Mouse (Mus musculus) heart, embryonic 11.5 days (tissue): ENCODE results near the gene Cpt1a. TPM values are rescaled to one million over a fixed set of nuclear protein-coding genes. Genes with fewer than 3 reads are reported as not detected.

ENCODE experiments used
- ATAC-seq: fragments of 200-750 bp; cut with Nextera tagmentation; replicated peaks from 2 replicates; pipeline ENCODE4 v1.8.0; 2017; ENCODE audit warnings: moderate library complexity; ENCODE audit not compliant: insufficient number of reproducible peaks, low FRiP score, low TSS enrichment
- H3K27ac ChIP-seq: fragments of 300-500 bp; sonication (generic); 2 replicates; pipeline ENCODE4 v1.5.1; 2014; ENCODE audit warnings: mild to moderate bottlenecking, low read depth, low read length
- H3K27me3 ChIP-seq: fragments of 300-500 bp; sonication (generic); 2 replicates; pipeline ENCODE4 v1.6.1; 2014; ENCODE audit warnings: mild to moderate bottlenecking, low read length, mixed read lengths; ENCODE audit not compliant: control insufficient read depth, insufficient read depth
- H3K36me3 ChIP-seq: fragments of 300-500 bp; sonication (generic); 2 replicates; pipeline ENCODE4 v1.6.1; 2014; ENCODE audit warnings: mild to moderate bottlenecking, low read length, moderate library complexity, mixed read lengths; ENCODE audit not compliant: control insufficient read depth, insufficient read depth
- H3K4me1 ChIP-seq: fragments of 300-500 bp; sonication (generic); 2 replicates; pipeline ENCODE4 v1.6.1; 2014; ENCODE audit warnings: low read length; ENCODE audit not compliant: control insufficient read depth, insufficient read depth
- H3K4me2 ChIP-seq: fragments of 300-500 bp; sonication (generic); 2 replicates; pipeline ENCODE4 v1.6.1; 2014; ENCODE audit warnings: mild to moderate bottlenecking, moderate library complexity
- H3K4me3 ChIP-seq: fragments of 300-500 bp; sonication (generic); 2 replicates; pipeline ENCODE4 v1.5.1; 2014; ENCODE audit warnings: low read depth, low read length
- H3K9ac ChIP-seq: fragments of 300-500 bp; sonication (generic); 2 replicates; pipeline ENCODE4 v1.6.1; 2014; ENCODE audit warnings: mild to moderate bottlenecking, low read depth, low read length, moderate library complexity
- H3K9me3 ChIP-seq: fragments of 300-500 bp; sonication (generic); replicated peaks from 2 replicates; pipeline ENCODE4 v1.6.1; 2016; ENCODE audit warnings: low read length; ENCODE audit not compliant: control insufficient read depth
- WGBS: fragments of 180-500 bp; shearing (Covaris S2); extraction: QIAGEN DNeasy Blood & Tissue Kit; methylation state at CpG from one replicate; pipeline ENCODE4 v1.1.7; 2014; ENCODE audit not compliant: insufficient replicate concordance; 5-methylcytosine and 5-hydroxymethylcytosine counted together
- polyA plus RNA-seq: library from polyadenylated mRNA; unstranded; fragments of >200 nt; fragmentation: Nextera tagmentation; extraction: Ambion mirVana; gene quantifications from 2 replicates; pipeline ENCODE4 v1.2.1, GENCODE M21; 2014

Cpt1a gene
- polyA plus RNA-seq, 1 experiment from 2014 or later, result 14.3 TPM

GRCm38 (mm10) chr19:3373380-3373779 is 51.2 kb downstream of the Cpt1a start:
- Histone ChIP-seq H3K36me3 (no peaks in the 10 kb centered on the region), H3K4me3 (no peak overlapping the region), H3K27me3 (no peaks in the 10 kb centered on the region), H3K27ac (no peak overlapping the region), H3K9me3 (no peaks in the 10 kb centered on the region), H3K9ac (no peak overlapping the region), H3K4me2 (no peak overlapping the region), H3K4me1 (no peaks in the 10 kb centered on the region)
- no peak for ATAC-seq
- WGBS, result 62% methylated on average over 12 of the region's 12 CpGs

GRCm38 (mm10) chr19:3374028-3374427 is 51.9 kb downstream of the Cpt1a start:
- ATAC-seq, result no peak
- whole genome bisulfite sequencing, result 40% methylated on average over 2 of the region's 2 CpGs
- Histone ChIP-seq H3K9me3 (no peaks in the 10 kb centered on the region), H3K9ac (no peak overlapping the region), H3K27ac (no peak overlapping the region), H3K4me3 (no peak overlapping the region), H3K4me2 (no peak overlapping the region), H3K4me1 (no peaks in the 10 kb centered on the region), H3K27me3 (no peaks in the 10 kb centered on the region), H3K36me3 (no peaks in the 10 kb centered on the region)

- Histone ChIP-seq H3K4me2 (no peak overlapping the region), H3K4me3 (no peak overlapping the region), H3K36me3 (0 out of 2 replicates have a peak, but pooled peaks cover 3% of the 10 kb centered on the region), H3K27ac (no peak overlapping the region), H3K9ac (no peak overlapping the region), H3K4me1 (no peaks in the 10 kb centered on the region), H3K9me3 (no peaks in the 10 kb centered on the region), H3K27me3 (no peaks in the 10 kb centered on the region)
- no peak for ATAC-seq
- WGBS, result 64% methylated on average over 7 of the region's 7 CpGs
These were observed 53.9 kb downstream of the Cpt1a start for GRCm38 (mm10) chr19:3375945-3376495.

GRCm38 (mm10) chr19:3376966-3377715 is 55.0 kb downstream of the Cpt1a start:
- Histone ChIP-seq H3K27me3 (no peaks in the 10 kb centered on the region), H3K4me1 (no peaks in the 10 kb centered on the region), H3K4me3 (no peak overlapping the region), H3K4me2 (no peak overlapping the region), H3K36me3 (peaks cover 8% of the 10 kb centered on the region; the same call in 1 of the 2 replicates), H3K9ac (no peak overlapping the region), H3K9me3 (no peaks in the 10 kb centered on the region), H3K27ac (no peak overlapping the region)
- ATAC-seq, result no peak
- WGBS, result 29% methylated on average over 4 of the region's 4 CpGs

- no peaks in the 10 kb centered on the region for H3K9me3 ChIP-seq
- H3K4me3 ChIP-seq, result no peak overlapping the region
- H3K4me1 ChIP-seq, result no peaks in the 10 kb centered on the region
- H3K4me2 ChIP-seq, result no peak overlapping the region
- peaks cover 8% of the 10 kb centered on the region; the same call in 1 of the 2 replicates for H3K36me3 ChIP-seq
- no peak overlapping the region for H3K27ac ChIP-seq
- H3K27me3 ChIP-seq, result no peaks in the 10 kb centered on the region
- no peak overlapping the region for H3K9ac ChIP-seq
- ATAC-seq, result no peak
- WGBS, result 84% methylated on average over 3 of the region's 3 CpGs
These were observed 56.5 kb downstream of the Cpt1a start for GRCm38 (mm10) chr19:3378614-3379013.

- WGBS, result 65% methylated on average over 6 of the region's 6 CpGs
- ATAC-seq, result no peak
- no peak overlapping the region for H3K4me3 ChIP-seq
- H3K27me3 ChIP-seq, result no peaks in the 10 kb centered on the region
- H3K4me1 ChIP-seq, result peaks cover 6% of the 10 kb centered on the region; the same call in 1 of the 2 replicates
- H3K9ac ChIP-seq, result no peak overlapping the region
- H3K36me3 ChIP-seq, result no peaks in the 10 kb centered on the region
- no peak overlapping the region for H3K4me2 ChIP-seq
- H3K27ac ChIP-seq, result no peak overlapping the region
- H3K9me3 ChIP-seq, result 0 out of 2 replicates have a peak, but pooled peaks cover 2% of the 10 kb centered on the region
These were observed 65.9 kb downstream of the Cpt1a start for GRCm38 (mm10) chr19:3388061-3388460.

GRCm38 (mm10) chr19:3388629-3389057 is 66.5 kb downstream of the Cpt1a start, which contains the start of gene Tesmin:
Gene Tesmin, plus strand, starts transcription at chr19:3388857.
- H3K27me3 ChIP-seq, result no peaks in the 10 kb centered on the region
- WGBS, result 1% methylated on average over 33 of the region's 33 CpGs
- peaks cover 6% of the 10 kb centered on the region for H3K4me1 ChIP-seq
- peak within 1 kb of the TSS; percentile 87 for H3K4me2 ChIP-seq
- H3K9ac ChIP-seq, result peak within 1 kb of the TSS; percentile 72
- H3K27ac ChIP-seq, result no peak within 1 kb of the TSS
- no peaks in the 10 kb centered on the region for H3K36me3 ChIP-seq
- peak; percentile 82 for ATAC-seq
- 0 out of 2 replicates have a peak, but pooled peaks cover 2% of the 10 kb centered on the region for H3K9me3 ChIP-seq
- peak within 1 kb of the TSS; percentile 51 for H3K4me3 ChIP-seq

- H3K27me3 ChIP-seq, result no peaks in the 10 kb centered on the region
These were observed 67.0 kb downstream of the Cpt1a start for GRCm38 (mm10) chr19:3389089-3389488.

More at GRCm38 (mm10) chr19:3389089-3389488, 67.0 kb downstream of the Cpt1a start:
- peak; percentile 81 for ATAC-seq
- peak overlapping the region; percentile 87 for H3K4me2 ChIP-seq
- H3K9ac ChIP-seq, result peak overlapping the region; percentile 72
- H3K27ac ChIP-seq, result no peak overlapping the region
- 0% methylated on average over 31 of the region's 43 CpGs for WGBS
- no peaks in the 10 kb centered on the region for H3K36me3 ChIP-seq
- 0 out of 2 replicates have a peak, but pooled peaks cover 2% of the 10 kb centered on the region for H3K9me3 ChIP-seq
- H3K4me1 ChIP-seq, result peaks cover 10% of the 10 kb centered on the region
- H3K4me3 ChIP-seq, result peak overlapping the region; percentile 51
